Mouse (Mus musculus): ENCODE results near the gene Skap1. TPM values are rescaled to one million over a fixed set of nuclear protein-coding genes. Genes with fewer than 3 reads are reported as not detected.

Skap1 gene
- 0.32 and 0.82 TPM in 2 replicates for polyA plus RNA-seq (2012)

GRCm38 (mm10) chr11:96463986-96464715, at the start of gene Skap1:
TSS of gene Skap1 (plus strand) at chr11:96464593.

DNA sequence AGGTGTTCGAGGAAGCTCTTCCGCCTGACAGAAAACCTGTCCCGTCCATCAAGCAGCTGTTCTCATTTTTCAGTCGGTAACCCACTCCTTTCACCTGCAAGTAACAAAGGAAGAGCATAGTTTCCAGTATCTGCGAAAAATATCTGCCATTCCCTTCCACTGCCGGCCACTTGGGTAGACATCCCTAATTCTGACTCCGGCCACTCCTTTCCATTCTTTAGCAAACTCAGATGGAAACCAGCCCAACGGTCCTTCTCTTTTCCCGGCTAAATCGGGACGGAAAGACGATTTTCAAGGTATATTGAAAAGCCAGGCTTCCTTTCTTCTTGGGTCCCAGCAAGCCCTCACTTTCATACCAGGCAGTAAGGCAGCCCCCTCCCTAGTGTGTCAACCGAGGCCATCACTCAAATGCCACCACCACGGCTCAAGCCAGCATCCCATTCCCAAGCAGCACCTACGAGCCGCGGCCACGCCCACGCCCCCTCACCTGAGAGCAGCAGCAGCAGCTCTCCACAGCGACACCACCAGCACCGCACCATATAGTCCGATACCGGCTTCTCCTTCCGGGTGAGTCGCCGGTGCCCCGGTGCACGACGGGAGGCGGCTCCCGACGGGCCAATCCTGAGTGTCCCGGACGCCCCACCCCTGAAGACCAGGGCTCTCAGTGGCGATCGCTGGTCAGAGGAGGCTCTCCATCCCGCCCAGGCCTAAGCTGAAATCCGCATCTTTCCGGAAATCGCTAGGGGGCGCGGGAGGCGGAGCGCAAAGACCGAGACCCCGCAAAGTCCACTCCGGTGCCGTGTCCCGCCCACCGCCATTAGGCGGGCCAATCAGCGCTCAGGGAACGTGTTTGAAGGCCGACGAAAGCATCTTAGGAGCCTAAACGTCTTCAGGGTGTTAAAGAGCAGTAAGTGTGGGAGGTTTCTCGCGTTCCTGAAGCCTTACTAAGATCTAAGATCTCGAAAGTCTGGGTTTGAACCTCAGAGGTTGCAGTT, 312.9 kb downstream of the Skap1 start, which contains the start of gene Snx11:
TSS of gene Snx11 (minus strand) at position 592 of the 995 bp plus-strand sequence.

DNA sequence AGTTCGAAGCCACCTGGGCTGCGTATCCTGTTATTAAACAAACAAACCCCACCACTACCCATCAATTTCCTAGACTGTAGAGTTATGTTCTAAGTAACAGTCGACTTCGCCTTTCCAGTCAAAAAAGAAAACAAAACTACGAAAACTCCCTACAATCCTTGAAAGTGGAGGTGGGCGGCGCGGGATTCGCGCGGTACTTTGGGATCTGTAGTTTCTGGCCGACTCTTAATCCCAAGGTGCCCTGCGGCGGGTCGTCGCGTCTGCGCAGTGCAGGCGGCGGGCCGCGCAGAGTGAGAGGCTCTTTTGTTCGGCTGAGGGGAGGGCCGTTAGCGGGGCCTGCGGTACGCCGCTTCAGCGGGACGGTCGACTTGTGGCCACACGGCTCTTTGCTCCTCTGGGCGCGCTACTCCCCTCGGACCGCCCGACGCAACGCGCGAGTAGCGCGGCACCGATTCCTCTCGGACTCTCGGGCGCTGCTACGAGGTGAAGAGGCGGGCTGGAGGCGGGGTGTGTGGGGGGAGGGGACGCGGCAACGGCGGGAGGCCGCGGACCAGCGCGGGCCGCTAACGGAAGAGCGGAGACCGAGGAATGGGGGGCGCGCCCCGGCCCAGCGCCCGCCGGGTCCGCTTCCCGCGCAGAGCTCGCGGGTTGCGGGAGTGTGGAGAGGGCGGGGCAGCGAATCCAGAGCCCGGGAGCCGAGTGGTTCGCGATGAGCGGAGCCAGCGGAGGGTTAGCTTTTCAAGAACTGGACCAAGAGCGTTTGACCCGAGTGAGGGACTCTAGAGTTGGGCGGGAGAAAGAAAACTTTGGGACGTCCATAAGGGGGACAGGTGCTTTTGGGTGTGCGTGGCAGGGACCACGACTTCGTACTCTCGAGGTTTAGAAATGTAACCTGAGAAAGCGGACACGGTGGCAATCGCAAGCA, 324.7 kb downstream of the Skap1 start, which contains the start of gene Cbx1:
TSS of gene Cbx1 (plus strand) at position 257 of the 925 bp plus-strand sequence.

Other genes with a start within 250 kb of the Skap1 start
- 0.02 and 0.17 TPM in 2 replicates for gene Hoxb9, start 193.1 kb upstream of the Skap1 start, polyA plus RNA-seq (2012)
- gene Hoxb8, start 182.7 kb upstream of the Skap1 start, polyA plus RNA-seq (2012): 0.03 TPM in 1 of 2 replicates, not detected in the other
- gene Hoxb7, start 178.0 kb upstream of the Skap1 start, polyA plus RNA-seq (2012): not detected in 2 replicates
- 0.21 and 0.45 TPM in 2 replicates for gene Hoxb6, start 172.1 kb upstream of the Skap1 start, polyA plus RNA-seq (2012)
- 0.39 and 0.55 TPM in 2 replicates for gene Hoxb5, start 161.3 kb upstream of the Skap1 start, polyA plus RNA-seq (2012)
- 13.4 and 14.2 TPM in 2 replicates for gene Hoxb4, start 146.3 kb upstream of the Skap1 start, polyA plus RNA-seq (2012)
- gene Hoxb3, start 141.3 kb upstream of the Skap1 start, polyA plus RNA-seq (2012): 6.0 and 6.2 TPM in 2 replicates
- gene Hoxb2, start 114.1 kb upstream of the Skap1 start, polyA plus RNA-seq (2012): 0.52 and 1.5 TPM in 2 replicates
- not detected in 2 replicates for gene Hoxb1, start 98.8 kb upstream of the Skap1 start, polyA plus RNA-seq (2012)